In genomic region chrX:101642091-101642490, GRCm38 (mm10) we compare ENCODE assay signal across 8 mouse cellular contexts. TPM values are rescaled to one million over a fixed set of nuclear protein-coding genes. Genes with fewer than 3 reads are reported as not detected.
A peak's percentile ranks its signal among the peaks of the same experiment; 100 is the strongest.
DNase-seq lines count a peak whose midpoint lies in the region; ATAC-seq and TF ChIP-seq lines count a peak whose summit lies in the region.

No protein-coding gene starts in this region.

- TF ChIP-seq CTCF in kidney, postnatal 0 days (IDR thresholded peaks at IDR 0.05; ENCODE audit: low read depth) = no peak

- H3K27ac ChIP-seq in kidney, postnatal 0 days = no peak overlapping the region
- H3K27ac ChIP-seq in hindbrain, embryonic 13.5 days = no peak overlapping the region
- H3K27ac ChIP-seq in midbrain, embryonic 10.5 days (replicated peaks) = peak overlapping the region; percentile 93

- H3K9ac ChIP-seq in kidney, postnatal 0 days (ENCODE audit: low read depth, low read length) = no peak overlapping the region
- peak overlapping the region; percentile 68 for H3K9ac ChIP-seq in hindbrain, embryonic 13.5 days

- H3K4me2 ChIP-seq in kidney, postnatal 0 days (ENCODE audit: low read length) = peak overlapping the region; percentile 60
- peak overlapping the region; percentile 65 for H3K4me2 ChIP-seq in hindbrain, embryonic 13.5 days

- peak overlapping the region; percentile 69 for H3K4me3 ChIP-seq in kidney, postnatal 0 days (replicated peaks; ENCODE audit: low read depth, low read length)
- peak overlapping the region; percentile 66 for H3K4me3 ChIP-seq in hindbrain, embryonic 13.5 days
- peak overlapping the region; percentile 72 for H3K4me3 ChIP-seq in midbrain, embryonic 10.5 days

- H3K27me3 ChIP-seq in kidney, postnatal 0 days (ENCODE audit: insufficient read depth, low read length) = no peaks in the 10 kb centered on the region
- peaks cover 9% of the 10 kb centered on the region; the same call in 1 of the 2 replicates for H3K27me3 ChIP-seq in hindbrain, embryonic 13.5 days
- peaks cover 46% of the 10 kb centered on the region for H3K27me3 ChIP-seq in midbrain, embryonic 10.5 days (ENCODE audit: low read depth, poor library complexity, severe bottlenecking)

- no peaks in the 10 kb centered on the region for H3K36me3 ChIP-seq in kidney, postnatal 0 days (ENCODE audit: insufficient read depth, low read length)
- no peaks in the 10 kb centered on the region for H3K36me3 ChIP-seq in hindbrain, embryonic 13.5 days
- H3K36me3 ChIP-seq in midbrain, embryonic 10.5 days = peaks cover 31% of the 10 kb centered on the region

- no peaks in the 10 kb centered on the region for H3K9me3 ChIP-seq in kidney, postnatal 0 days (replicated peaks; ENCODE audit: low read length)
- H3K9me3 ChIP-seq in hindbrain, embryonic 13.5 days = no peaks in the 10 kb centered on the region
- no peaks in the 10 kb centered on the region for H3K9me3 ChIP-seq in midbrain, embryonic 10.5 days (replicated peaks)

- no peak for ATAC-seq in kidney, postnatal 0 days (replicated peaks; ENCODE audit: low FRiP score, low read depth)
- no peak for ATAC-seq in hindbrain, embryonic 13.5 days (ENCODE audit: low FRiP score)

- no peaks in the 10 kb centered on the region for H3K4me1 ChIP-seq in kidney, postnatal 0 days (replicated peaks; ENCODE audit: insufficient read depth, low read length)
- peaks cover 15% of the 10 kb centered on the region for H3K4me1 ChIP-seq in hindbrain, embryonic 13.5 days (replicated peaks)
- peaks cover 16% of the 10 kb centered on the region for H3K4me1 ChIP-seq in midbrain, embryonic 10.5 days

- 26% methylated on average over 5 of the region's 5 CpGs for WGBS in kidney, postnatal 0 days
- 26% methylated on average over 5 of the region's 5 CpGs for WGBS in hindbrain, embryonic 13.5 days
- 25% methylated on average over 5 of the region's 5 CpGs for WGBS in midbrain, embryonic 10.5 days

- DNase-seq in kidney, postnatal 0 days (ENCODE audit: low spot score) = no peak
- no peak for DNase-seq in kidney, adult 11 months
- peak; percentile 51 for DNase-seq in brain, adult 2 months (ENCODE audit: low read depth, low spot score)
- DNase-seq in midbrain, embryonic 10.5 days (ENCODE audit: low spot score) = no peak
- no peak for DNase-seq in adrenal gland, postnatal 10 days
- DNase-seq in T-cell, adult 2 months (ENCODE audit: low spot score) = no peak
- no peak for DNase-seq in urinary bladder, postnatal 25 days (ENCODE audit: low spot score)

RNA-seq across cellular contexts. Expression of gene Ogt, which starts 2.2 kb away (rescaled TPM):
- polyA plus RNA-seq in kidney, postnatal 0 days (2015; fragmentation: Nextera tagmentation; extraction: Ambion mirVana) = 118 and 119 TPM in 2 replicates
- 194 and 197 TPM in 2 replicates for polyA plus RNA-seq in hindbrain, embryonic 13.5 days (2015; fragmentation: Nextera tagmentation; extraction: Ambion mirVana)
- 130 and 158 TPM in 2 replicates for polyA plus RNA-seq in midbrain, embryonic 10.5 days (2016; fragmentation: Nextera tagmentation; extraction: Ambion mirVana)
- total RNA-seq in adrenal gland, postnatal 10 days (2021) = 100 to 1,000 TPM in 1 of 2 experiments, 10 to 100 TPM in 1; 98.3 to 196 TPM
